ENCODE assay signal across 9 mouse cellular contexts in the genomic region with DNA sequence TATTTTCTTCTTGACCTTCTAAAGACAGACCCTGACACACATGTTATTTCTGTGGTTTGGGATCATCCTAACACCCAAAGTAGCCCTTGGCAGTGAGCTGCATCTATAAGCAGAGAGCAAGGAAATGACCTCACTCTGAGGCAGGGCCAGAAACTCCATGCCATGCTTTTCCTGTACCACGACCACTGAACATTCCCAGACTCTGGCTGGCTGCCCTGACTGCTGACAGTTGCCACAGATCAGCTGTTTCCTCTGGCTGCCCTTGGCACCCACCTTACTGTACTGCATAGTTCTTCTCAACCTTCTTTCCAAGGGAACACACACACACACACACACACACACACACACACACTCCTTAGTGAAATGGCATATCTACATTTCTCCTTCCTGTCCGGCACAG.
A peak's percentile ranks its signal among the peaks of the same experiment; 100 is the strongest.
DNase-seq lines count a peak whose midpoint lies in the region; ATAC-seq and TF ChIP-seq lines count a peak whose summit lies in the region.
"Had no signal": no experiment of that assay in that cellular context is flagged by ENCODE, and none has a peak within 500 bp of the region (broad histone marks: within the 10 kb centered on the region; RNA-seq: fewer than 3 reads in every experiment).

No protein-coding gene starts in this region.

- peaks cover 21% of the 10 kb centered on the region for H3K4me1 ChIP-seq in hindbrain, embryonic 10.5 days (replicated peaks)
- H3K4me1 ChIP-seq in liver, postnatal 0 days (ENCODE audit: insufficient read depth) = peaks cover 3% of the 10 kb centered on the region; the same call in 1 of the 2 replicates
- H3K4me1 ChIP-seq: midbrain, embryonic 12.5 days had no signal

- peak overlapping the region; percentile 67 for H3K27ac ChIP-seq in hindbrain, embryonic 10.5 days
- no peak overlapping the region for H3K27ac ChIP-seq in liver, postnatal 0 days (ENCODE audit: low read depth)
- H3K27ac ChIP-seq: midbrain, embryonic 12.5 days had no signal

- no peaks in the 10 kb centered on the region for H3K36me3 ChIP-seq in hindbrain, embryonic 10.5 days
- H3K36me3 ChIP-seq in liver, postnatal 0 days (replicated peaks; ENCODE audit: insufficient read depth, low read length) = no peaks in the 10 kb centered on the region
- H3K36me3 ChIP-seq: midbrain, embryonic 12.5 days had no signal

- no peak overlapping the region for H3K9ac ChIP-seq in liver, postnatal 0 days (replicated peaks)
- H3K9ac ChIP-seq: midbrain, embryonic 12.5 days had no signal

- no peak overlapping the region for H3K4me2 ChIP-seq in liver, postnatal 0 days (ENCODE audit: low read depth, low read length)
- H3K4me2 ChIP-seq: midbrain, embryonic 12.5 days had no signal

- ATAC-seq in liver, postnatal 0 days = peak; percentile 17; the same call in 1 of the 2 replicates

- H3K4me3 ChIP-seq in hindbrain, embryonic 10.5 days = no peak overlapping the region
- no peak overlapping the region for H3K4me3 ChIP-seq in liver, postnatal 0 days (ENCODE audit: low read depth, low read length)
- H3K4me3 ChIP-seq: midbrain, embryonic 12.5 days had no signal

- no peak for TF ChIP-seq CTCF in liver, postnatal 0 days (IDR thresholded peaks at IDR 0.05; ENCODE audit: low read depth)

- 70% methylated on average over 2 of the region's 2 CpGs for WGBS in hindbrain, embryonic 10.5 days
- WGBS in liver, postnatal 0 days (ENCODE audit: insufficient replicate concordance) = 56% methylated on average over 2 of the region's 2 CpGs

- DNase-seq in adrenal gland, adult 2 months = peak; percentile 37
- DNase-seq in adrenal gland, postnatal 4 days (ENCODE audit: low spot score in 2 of 2) = no peak
- peak; percentile 24 for DNase-seq in right cerebral cortex, postnatal 14 days
- no peak for DNase-seq in right cerebral cortex, postnatal 36 days (ENCODE audit: low spot score in 2 of 2)
- no peak for DNase-seq in hindbrain, embryonic 10.5 days (ENCODE audit: low spot score)
- no peak for DNase-seq in liver, postnatal 0 days
- DNase-seq in urinary bladder, adult 2 months (ENCODE audit: low spot score) = no peak
- DNase-seq in ovary, postnatal 10 days (ENCODE audit: low spot score) = no peak

- TF ChIP-seq EP300 in liver, postnatal 0 days (IDR thresholded peaks at IDR 0.05; ENCODE audit: low read depth) = no peak

- H3K27me3 ChIP-seq in hindbrain, embryonic 10.5 days (ENCODE audit: insufficient read depth, poor library complexity, severe bottlenecking) = no peaks in the 10 kb centered on the region
- H3K27me3 ChIP-seq in liver, postnatal 0 days (ENCODE audit: insufficient read depth, low read length) = no peaks in the 10 kb centered on the region
- H3K27me3 ChIP-seq: midbrain, embryonic 12.5 days had no signal

- H3K9me3 ChIP-seq in hindbrain, embryonic 10.5 days = no peaks in the 10 kb centered on the region
- no peaks in the 10 kb centered on the region for H3K9me3 ChIP-seq in liver, postnatal 0 days (ENCODE audit: low read length)
- H3K9me3 ChIP-seq: midbrain, embryonic 12.5 days had no signal

Comparison
In these comparisons a context has a peak if more than half of its experiments do, and no peak if none do; other contexts are left out.
1. DNase-seq: peak in adrenal gland, adult 2 months (single experiment) and right cerebral cortex, postnatal 14 days (single experiment); none in adrenal gland, postnatal 4 days (0 of 2), right cerebral cortex, postnatal 36 days (0 of 2), hindbrain, embryonic 10.5 days (single experiment), liver, postnatal 0 days (single experiment), urinary bladder, adult 2 months (single experiment) and ovary, postnatal 10 days (single experiment).